Mouse (Mus musculus) cerebellum, adult 8-10 months (tissue): ENCODE measurements around the gene Bmp3.

Experiments
- DNase-seq: peaks from one replicate; pipeline ENCODE4 v3.0.0; 2022

Bmp3 gene

GRCm38 (mm10) chr5:98918716-98919115 lies 64.5 kb downstream of the Bmp3 start:
- DNase-seq, result no peak

GRCm38 (mm10) chr5:98921608-98922007 lies 67.4 kb downstream of the Bmp3 start:
- DNase-seq, result no peak

- no peak for DNase-seq
These were observed 68.7 kb downstream of the Bmp3 start for GRCm38 (mm10) chr5:98922921-98923320.
